Mouse (Mus musculus) urinary bladder, adult 2 months (tissue): Measurements from ENCODE around the gene Mtrex. TPM values are rescaled to one million over a fixed set of nuclear protein-coding genes. Genes with fewer than 3 reads are reported as not detected.

Experiments
- DNase-seq: peaks from one replicate; pipeline ENCODE4 v3.0.0; 2022; ENCODE audit warnings: low spot score
- polyA plus RNA-seq: library from polyadenylated mRNA; depleted of rRNA; stranded (reverse); fragments of >200 nt; gene quantifications from 2 replicates; pipeline ENCODE4 v1.2.3, GENCODE M21; 2012; rRNA removed

Gene Mtrex
- 35.2 and 36.1 TPM in 2 replicates for polyA plus RNA-seq

DNA sequence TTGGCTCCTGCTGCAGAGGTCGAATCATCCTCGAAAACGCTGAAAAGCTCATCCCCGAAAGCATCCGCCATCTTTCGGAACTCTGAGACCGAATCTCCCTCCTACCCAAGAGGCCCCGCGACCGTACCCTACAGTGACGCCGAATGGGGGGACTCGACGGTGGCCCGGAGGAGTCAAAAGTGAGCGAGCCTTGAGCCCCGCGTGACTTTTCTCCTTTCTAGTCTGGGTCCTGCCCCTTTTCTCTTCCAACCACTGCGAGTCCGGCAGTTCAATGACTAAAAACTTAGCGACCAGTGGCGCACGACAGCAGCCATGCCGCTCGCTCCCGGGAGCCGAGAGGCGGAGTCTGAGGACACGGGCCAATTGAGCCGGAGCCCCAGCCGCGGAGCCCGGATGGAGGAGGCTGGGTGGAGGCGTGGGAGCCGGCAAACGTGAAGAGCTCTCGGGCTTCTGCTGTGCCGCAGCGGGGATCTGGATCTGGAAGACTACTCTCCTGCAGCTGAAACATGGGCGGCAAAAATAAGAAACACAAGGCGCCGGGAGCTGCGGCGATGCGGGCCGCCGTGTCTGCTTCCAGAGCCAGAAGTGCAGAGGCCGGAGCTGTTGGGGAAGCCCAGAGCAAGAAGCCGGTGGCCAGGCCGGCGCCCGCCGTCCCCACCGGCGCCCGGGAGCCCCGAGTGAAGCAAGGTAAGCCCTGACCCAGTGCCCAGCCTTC lies at the start of gene Mtrex, which contains the start of gene Dhx29:
Mtrex (minus strand) TSS at position 112 of the 715 bp plus-strand sequence.
Dhx29 (plus strand) TSS at position 168 of the 715 bp plus-strand sequence.
- peak; percentile 99 for DNase-seq

DNA sequence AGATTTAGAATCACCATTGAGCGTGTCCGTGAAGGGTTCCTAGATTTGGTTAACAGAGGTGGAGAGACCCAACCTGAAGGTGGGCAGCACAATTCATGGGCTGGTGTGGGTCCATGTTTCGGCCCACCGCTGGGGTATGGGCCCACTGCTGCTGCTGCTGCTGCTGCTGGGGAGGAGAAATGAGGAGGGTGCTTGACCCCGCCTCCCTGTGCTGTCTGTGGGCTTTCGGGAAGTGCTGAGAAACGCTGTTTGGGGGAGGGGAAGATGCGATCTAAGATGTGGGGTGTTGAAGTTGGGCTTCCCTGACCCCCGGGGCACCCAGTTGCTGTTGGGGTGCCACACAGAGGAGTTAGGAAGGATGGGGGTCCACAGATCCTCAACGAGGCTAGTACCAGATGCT lies 49.5 kb upstream of the Mtrex start:
- DNase-seq = no peak

DNA sequence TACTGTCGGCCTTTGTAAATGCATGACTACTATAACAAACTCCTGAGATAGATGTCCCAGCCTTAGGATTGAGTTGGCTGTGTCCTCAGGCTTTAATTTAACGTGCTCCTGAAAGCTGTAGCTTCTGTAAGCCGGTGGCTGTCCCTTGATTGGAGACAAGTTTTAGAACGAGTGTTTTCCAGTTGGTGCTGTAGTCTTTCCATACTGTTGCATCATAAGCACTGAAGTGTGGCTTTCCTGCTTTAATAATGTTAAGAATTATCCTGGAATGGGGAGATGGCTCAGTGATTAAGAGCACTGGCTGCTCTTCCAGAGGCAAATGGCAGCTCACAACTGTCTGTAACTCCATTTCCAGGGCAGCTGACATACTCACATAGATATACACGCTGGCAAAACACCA lies 40.1 kb upstream of the Mtrex start:
- no peak for DNase-seq

DNA sequence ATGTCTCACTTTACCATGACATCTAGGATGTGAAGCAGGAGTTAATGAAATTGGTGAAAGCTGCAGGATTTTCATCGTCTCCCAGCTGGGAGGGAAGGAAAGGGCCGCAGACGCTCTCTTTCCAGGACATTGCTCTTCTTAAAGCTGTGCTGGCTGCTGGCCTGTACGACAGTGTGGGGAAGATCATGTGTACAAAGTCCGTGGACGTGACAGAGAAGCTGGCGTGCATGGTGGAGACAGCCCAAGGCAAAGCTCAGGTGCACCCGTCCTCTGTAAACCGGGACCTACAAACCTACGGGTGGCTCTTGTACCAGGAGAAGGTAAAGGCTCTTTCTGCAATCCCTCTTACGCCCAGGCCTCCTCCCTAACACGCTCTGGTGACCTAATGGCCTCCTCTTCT lies 37.2 kb upstream of the Mtrex start:
- DNase-seq = no peak

DNA sequence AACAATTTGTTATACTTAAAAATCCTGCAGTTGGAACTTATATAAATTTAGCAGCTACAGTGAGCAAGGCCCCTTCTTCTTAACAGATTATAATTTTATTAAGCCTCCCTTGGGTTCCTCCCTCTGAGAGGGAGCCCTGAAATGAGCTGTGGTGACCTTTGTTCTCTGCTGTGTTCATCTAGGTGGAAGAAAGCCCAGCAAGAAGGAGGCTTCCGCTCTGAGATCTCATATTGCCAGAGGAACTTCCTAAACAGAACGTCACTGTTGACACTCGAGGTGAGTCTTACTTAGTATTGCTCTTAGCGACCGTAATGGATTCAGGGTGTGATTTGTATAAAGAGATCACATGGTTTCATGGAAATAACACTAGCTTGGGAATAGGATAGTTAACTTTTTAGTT lies 35.9 kb upstream of the Mtrex start:
- DNase-seq = no peak

DNA sequence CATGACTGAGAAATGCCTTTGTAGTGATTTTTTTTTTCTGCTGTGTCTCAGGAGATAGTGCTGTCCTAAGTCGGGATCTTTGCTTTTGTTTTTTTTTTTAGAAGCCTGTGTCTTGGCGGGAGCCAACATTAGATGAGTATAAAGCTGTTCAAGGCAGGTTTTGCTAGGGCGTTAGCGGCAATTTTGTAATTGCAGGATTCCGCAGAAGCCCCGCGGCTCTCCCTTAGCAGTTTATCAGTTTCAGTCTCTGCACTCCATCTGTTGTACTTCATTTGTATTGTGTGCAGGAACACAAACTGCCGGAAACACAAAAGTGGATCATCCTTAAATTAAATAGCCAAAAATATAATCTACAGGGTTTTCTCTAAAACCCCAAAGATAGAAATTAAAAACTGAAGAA lies 26.9 kb upstream of the Mtrex start:
- no peak for DNase-seq

DNA sequence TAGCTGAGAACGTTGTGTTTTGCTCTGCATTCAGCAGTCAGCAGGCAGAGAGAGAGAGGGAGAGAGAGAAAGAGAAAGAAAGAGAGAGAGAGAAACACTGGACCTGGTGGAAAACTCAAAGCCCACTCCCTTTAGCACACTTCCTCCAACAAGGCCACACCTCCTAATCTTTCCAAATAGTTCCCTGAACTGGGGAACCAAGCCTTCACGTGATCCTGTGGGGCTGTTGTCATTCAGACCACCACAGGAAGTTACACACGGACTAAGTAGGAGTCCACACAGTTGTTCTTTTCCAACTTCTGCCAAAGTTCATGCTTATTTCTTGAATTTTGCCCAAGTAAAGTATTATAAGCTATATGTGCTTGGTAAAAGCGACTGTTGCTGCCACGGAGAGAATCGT lies 18.7 kb upstream of the Mtrex start:
- no peak for DNase-seq

DNA sequence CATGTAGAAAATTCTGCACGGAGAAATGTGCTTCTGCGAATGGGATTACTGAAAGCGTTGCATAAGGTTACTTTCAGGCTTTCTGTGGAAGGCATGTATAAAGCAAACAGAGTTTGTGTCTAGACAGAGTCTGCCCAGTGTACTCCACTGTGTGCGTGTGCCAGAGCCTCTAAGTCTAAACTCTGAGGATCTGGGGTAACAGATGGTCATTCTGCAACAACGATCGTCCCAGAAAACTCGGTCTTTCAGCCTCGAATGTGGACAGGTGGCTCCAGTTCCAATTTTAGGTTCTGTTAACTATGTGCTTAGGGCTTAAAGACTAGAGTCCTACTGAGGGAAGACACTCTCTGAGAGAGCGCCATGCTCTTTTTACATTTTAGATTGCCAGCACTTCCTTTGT lies 18.1 kb upstream of the Mtrex start:
- no peak for DNase-seq

DNA sequence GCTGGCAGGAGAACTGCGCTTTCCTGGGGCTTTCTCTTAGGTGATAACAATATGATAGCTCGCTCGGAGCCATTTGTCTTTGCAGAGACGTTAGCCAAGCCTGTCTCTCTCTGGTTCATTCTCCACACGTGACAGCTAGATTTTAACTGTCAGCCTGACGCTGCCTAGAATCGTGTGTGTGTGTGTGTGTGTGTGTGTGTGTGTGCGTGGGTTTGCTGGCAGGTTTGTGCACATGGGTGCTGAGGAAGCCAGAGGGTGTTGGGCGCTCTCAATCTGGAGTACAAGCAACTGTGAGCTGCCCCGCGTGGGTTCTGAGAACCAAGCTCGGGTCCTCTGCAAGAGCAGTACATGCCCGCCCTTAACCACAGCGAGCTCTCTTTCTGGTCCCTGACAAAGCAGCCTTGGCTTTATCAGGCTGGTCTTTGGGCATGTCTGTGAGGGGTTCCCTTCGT lies 14.7 kb upstream of the Mtrex start:
- no peak for DNase-seq

DNA sequence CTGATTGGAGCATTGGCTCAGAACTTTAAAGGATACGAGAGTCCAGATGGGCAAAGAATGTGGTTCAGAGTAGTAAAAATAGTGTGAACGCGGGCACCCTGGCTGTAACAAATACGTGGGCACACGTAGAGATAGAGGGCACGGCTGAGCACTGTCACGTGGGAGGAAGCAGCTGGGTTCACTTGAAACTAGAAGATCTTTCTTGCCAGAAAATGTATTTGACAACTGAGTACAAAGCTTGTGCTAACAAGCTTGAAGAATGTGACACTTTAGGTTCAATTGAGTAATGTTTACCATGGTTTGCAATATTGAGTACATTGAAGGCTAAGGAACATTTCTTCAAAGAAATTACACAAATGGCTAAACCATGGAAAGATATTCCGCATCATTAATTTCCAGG lies 10.9 kb upstream of the Mtrex start:
- no peak for DNase-seq

DNA sequence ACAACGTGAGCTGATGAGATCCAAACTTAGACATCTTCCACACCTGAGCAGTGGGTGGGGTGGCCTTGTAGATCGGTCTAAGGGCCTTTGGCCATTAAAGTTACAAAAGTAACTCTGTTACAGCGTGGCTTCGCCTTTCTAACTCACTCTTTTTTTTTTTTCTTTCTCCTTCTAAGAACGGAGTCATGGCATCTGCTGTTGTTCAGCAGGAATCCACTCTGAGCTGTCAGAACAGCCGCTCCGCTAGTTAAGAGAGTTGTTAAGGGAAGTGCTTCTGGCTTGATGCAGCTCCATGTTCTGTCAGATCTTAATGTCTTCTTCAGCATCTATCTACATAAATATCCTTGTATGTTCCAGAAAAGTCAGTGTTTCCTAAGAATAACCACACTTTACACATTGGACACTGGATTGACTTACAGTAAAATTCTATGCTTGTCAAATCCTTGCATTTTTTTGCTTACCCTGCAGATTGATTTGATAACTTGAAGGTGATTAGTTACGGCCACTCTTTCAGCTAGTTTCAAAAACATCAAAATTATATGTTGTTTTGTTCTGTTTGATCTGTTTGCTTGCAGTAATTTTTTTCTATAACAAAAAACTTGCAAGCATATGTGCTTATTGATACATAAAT lies 955 bp upstream of the Mtrex start:
- no peak for DNase-seq

DNA sequence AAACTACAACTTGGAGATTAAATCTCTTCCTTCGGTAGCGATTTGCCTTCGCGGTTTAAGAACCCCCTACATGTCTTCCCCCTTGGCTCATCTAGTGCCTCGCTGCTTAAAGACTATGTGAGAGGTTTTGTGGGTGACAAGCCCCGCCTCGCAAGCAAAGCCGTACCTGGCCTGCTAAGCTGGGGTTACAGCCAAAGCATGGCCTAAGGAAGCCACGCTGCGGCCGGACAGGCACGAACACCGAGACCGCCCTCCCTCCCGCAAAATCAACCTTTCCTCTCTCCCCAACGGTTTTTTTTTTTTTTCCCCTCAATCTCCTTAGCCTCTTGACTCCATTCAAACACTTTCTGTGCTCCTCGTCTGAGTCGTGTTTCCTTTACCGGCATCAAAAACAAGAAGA lies 402 bp downstream of the Mtrex start:
- peak; percentile 27 for DNase-seq

DNA sequence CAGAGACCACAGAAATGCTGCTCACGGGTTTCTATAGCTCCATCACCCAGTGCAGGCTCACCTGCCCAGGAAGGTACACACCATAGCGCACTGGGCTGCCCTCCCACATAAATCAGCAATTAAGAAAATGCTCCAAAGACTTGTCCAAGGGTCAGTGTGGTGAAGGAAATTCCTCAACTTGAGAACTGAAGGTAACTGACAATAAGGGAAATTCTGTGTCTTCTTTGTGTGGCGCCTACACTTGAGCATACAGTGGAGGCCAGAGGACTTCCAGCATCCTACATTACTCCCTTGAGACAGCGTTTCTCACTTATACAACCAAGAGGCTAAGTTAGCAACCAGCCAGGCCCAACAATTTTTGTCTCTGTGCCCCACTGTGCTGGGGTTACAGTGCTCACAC lies 1.2 kb downstream of the Mtrex start:
- no peak for DNase-seq

DNA sequence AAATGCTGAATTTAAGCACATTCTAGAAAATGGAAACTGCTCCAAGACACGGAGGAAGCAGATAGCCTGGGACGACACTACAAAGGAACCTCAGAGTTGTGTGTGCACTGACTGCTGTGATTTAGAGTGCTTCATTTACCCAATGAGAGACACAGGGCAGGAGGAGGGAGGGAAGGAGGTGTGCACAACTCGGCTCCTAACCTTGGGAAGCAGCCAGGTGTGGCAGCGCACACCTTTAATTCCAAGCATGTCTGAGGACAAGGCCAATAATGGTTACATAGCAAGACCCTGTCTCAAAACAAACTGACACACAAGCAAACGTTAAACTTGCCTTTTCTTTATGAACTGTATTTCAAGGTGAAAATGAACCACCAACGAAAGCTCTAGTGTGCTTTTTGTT lies 1.9 kb downstream of the Mtrex start:
- no peak for DNase-seq

DNA sequence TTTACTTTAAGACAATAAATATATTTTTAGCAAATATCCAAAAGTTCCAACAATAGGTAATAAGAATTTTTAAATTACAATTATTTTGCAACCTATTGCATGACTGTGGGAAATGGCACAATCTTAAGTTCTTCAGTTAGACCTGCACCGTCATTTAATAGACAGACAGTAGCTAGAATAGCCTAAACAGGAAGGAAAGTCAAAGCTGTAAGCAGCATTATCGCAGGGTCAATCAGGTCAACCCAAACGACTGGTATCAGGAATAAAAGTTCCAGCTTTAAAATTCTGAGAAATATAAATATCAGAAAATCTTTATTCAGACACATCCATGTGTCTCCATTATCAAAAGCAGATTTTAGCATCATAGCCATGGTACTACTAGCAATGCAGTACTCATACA lies 6.3 kb downstream of the Mtrex start:
- DNase-seq = no peak

DNA sequence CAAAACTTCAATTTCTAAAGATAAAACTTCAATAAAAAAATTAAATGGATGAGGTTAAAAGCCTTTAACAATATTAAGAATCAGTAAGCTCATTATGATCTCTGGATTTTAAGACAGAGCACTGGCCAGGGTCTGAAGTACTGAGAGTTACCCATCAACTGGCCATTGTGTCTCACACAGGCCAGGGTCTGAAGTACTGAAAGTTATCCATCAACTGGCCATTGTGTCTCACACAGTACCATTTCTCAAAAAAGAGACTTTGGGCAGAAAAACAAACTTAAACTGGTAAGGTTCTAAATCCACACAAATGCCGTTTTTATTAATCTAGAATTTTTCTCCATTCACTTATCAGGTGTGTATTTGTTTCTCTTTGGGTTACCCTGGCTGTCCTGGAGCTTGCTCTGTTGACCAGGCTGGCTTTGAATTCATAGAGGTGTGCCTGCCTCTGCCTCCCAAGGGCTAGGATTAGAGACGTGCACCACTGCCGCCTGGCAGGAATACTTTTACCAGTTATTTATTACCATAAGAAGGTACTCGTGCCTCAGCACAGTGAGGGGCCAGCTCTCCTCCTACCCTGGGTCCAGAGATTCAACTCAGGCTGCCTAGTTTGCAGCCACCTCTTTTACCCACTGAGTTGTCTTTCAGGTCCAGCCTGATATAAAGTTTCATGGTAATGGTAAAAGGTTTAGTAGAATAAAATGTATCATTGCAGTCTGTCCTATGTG lies 7.9 kb downstream of the Mtrex start:
- DNase-seq = no peak

DNA sequence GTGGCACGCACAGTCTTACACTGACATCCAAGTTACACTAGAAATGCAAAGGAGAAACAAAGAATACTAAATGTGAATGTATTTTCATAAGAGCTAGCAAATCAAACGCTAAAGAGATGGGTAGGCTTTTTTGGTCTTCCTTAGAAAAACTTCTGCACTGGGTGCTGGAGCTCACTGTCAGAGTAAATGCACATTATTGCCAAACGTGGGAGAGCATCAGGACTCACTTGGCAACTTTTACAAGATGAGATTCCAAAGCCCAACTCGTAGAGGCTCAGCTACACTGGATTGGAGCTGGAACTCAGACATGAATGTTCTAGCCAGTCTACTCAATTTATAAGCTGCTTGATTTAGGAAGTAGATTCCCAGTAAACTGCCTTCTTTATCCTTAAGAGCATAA lies 16.8 kb downstream of the Mtrex start:
- DNase-seq = no peak

DNA sequence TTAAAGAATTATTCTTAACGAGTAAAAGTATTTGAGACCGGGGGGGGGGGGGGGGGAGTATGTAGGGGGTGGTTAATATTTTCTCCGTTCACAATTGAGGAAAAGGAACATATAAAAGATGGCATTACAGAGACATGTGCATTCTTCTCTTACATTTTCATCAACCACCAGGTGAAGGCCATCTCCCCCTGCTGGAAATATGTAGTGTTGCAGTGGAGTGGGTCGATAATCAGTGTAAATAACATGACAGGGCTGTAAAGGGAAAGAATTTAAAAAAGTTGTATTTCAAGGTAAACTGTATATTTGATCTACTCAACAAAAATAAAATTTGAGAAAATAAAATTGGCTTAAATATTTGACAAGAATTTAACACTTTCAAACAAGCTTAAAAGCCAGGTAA lies 17.5 kb downstream of the Mtrex start:
- DNase-seq = no peak

DNA sequence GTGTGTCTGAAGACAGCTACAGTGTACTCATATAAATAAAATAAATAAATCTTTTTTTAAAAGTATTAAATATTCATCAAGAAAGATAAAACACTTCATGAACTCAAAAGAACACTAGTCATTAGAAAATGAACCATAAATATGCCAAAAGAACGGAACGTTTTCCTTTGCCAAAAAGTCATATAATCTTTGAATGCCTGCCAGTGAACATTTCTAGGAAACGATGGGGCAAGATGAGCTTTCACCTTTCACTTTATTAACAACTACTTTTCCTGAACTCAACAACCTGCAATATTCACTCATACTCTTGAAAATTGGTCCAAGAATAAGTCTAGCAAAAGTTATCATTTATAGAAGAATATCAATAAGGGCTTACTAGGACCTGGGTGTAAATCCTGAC lies 25.0 kb downstream of the Mtrex start:
- DNase-seq = no peak

DNA sequence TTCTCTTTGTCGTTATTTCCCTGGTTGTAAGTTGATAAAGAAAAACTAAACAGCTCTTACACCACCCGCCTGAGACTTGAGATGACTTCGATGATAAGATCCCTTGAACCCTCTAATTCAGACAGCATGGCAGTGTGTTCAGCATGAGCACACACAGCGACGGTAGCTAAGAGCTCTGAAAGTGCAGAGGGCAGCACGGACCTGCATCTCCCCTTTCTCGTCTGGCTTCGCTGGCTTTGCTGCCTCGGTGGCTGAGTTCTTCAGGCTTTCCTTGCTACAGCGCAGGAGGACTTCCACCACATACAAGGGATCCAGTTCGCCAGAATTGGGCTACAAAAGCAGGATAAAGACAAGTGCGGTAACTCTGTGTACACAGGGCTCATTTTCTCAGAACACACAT lies 40.0 kb downstream of the Mtrex start:
- no peak for DNase-seq

DNA sequence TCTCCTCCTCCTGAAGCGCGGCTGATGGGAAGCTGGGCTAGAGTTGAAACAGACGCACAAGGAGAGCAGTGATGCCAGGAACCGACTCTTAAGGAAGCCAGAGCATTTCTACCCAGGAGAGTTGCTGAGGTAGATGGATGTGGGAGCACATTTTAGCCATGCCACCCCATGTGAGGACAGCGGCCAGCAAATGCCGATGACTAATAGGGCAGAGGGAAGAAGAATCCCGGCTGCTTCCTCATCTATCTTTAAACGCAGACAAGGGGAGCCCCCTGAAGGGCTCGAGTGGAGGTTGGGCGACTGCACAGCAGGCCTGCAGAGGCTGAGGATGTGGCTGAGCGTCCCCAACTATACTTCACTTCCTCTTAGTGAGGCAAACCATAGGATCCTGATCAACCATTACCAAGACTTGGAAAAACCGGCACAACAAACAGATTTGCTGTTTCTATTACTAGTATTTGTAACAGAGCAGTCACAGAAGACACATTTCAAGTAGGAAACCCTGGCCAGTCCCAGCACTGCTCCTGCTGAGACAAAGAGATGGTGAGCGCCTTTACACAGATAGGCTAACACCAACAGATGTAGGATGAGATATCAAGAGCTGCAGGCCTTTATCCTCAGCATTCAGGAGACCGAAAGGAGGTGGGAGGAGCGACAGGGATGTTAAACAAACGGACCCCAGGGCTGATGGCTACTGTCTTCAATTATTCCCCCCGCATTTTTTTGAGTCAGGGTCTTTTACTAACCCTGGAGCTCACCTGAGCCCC lies 55.5 kb downstream of the Mtrex start:
- no peak for DNase-seq

DNA sequence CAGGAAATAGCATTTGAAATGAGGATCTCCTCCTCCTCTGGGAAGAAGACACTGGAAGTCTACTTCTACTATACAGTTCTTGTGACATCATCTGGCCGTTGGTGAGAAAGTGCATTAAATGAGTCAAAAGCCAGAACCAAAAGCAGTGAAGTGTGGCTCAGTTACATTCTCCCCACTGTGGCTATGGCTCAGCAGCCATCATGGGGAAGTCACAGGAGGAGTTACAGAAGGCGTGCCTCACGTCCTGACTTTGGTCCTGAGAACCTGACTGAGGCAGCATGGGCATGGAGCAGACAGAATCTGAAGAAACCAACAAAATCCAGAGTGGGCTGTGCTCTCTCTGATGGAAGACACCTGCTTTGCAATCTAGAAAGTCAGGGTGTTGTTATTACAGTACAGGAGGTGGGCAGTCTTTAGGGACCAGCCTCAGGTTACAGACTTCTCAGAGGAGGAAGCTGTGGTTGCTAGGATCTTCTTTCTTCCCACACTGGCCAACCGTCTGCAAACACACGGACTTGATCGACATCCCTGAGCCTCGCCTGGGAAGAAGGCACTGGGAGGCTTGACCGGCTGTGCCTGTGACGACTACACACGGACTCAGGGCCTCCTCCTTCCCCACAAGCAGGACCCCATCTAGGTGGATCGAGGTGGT lies 57.0 kb downstream of the Mtrex start:
- no peak for DNase-seq
